Mouse (Mus musculus) spleen, postnatal 14 days (tissue): ENCODE data around the gene Frmpd1.

Experiments
- DNase-seq, 2 experiments: peaks; one replicate each; pipeline ENCODE4 v3.0.0; 2021 to 2022; ENCODE audit warnings: low spot score in 2 of 2

The Frmpd1 gene

DNA sequence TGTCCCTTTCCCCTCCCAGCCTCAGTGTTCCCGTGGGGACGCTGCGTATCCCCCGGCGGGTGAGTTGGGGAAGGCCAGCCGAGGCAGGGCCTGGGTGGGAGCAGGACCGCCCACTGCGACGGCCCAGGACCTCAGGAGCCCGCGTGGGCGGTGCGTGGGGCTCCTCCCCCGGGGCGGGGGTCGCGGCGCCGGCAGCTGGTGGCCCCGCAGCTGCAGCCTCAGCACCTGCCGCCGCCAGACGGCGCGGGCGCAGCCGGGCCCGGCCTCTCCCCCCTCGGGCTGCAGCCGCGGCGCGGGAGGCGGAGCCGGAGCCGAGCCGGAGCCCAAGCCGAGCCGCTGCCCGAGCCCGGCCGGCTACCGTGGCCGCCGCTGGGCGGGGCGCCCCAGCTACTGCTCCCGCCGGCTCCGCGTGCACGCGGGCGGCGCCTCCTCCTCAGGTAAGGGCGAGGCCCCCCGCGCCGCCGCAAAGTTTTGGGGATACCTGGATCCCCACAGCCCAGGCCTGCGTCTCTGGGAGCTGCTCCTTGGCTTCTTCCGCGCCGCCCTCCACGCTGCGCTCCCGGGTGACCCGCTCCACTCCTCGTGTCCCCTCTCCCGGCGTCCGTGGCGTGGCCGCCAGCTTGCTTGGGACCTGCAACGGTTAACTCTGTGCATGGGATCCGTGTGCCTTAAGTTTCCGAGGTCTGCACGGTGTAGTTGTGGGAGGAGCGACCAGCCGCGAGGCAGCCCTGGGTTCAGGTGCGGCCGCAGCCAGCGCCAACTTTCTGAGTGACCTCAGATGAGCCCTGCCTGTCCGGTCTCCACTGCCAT, at the start of gene Frmpd1:
TSS of gene Frmpd1 (plus strand) at position 355 of the 810 bp plus-strand sequence.
- DNase-seq = peak in 1 of 2 experiments; percentile 7

GRCm38 (mm10) chr4:45137636-45138035, 47.0 kb upstream of the Frmpd1 start:
- DNase-seq = no peak

GRCm38 (mm10) chr4:45141835-45142234, 42.8 kb upstream of the Frmpd1 start:
- no peak for DNase-seq

DNA sequence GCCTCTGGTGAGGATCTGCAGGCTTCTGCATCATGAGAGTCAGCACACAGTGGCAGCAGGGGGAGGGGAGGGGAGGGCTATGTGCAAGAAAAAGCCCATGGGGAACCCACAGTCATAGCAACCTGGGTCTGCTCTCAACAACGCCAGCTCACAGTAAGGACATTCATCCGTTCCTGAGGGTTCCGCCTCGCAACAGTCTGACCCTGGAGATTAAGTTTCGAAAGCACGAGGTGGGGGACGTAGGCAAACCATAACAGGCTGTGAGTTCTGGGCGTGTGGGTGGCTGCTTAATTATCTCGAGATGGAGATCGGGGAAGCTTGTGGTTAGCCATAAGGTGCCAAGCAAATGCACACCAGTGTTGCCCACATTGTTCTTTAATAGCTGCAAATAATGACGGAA, 42.3 kb upstream of the Frmpd1 start:
- DNase-seq = no peak

GRCm38 (mm10) chr4:45143005-45143404, 41.7 kb upstream of the Frmpd1 start:
- DNase-seq = no peak

DNA sequence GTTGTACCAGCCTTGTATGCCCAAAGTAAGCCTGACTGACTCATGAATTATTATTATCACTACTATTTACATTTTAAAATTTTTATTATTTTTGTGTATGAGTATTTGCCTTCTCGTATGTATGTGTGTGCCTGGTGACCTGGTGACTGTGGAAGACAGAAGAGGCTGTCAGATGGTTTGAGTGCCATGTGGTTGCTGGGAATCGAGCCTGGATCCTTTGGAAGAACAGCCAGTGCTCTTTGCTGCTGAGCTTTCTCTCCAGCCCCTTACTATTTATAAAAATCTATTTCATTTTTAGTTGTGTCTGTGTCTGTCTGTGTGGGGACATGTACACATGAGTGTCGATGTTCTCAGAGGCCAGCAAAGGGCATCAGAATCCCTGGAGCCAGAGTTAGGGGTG, 28.2 kb upstream of the Frmpd1 start:
- DNase-seq = no peak

GRCm38 (mm10) chr4:45158608-45159007, 26.1 kb upstream of the Frmpd1 start:
- DNase-seq = no peak

DNA sequence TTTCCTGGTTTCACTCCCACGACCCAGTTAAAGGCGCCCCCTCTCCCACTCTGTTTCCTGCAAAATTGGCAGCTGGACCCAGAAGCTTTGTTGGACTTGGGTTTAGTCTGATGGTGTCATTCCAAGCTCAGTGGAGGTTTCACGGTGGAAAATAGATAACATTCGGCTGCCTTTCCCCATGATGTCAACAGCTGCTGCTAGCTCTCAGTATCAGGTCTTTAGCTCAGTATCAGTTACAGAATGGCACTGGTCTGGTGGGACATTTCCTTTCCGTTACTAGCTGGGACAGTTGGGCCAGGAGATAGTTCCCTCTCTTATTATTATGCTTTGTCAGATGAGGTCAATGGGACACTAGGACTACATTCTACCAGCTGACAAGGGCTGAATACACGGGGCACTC, 23.9 kb upstream of the Frmpd1 start:
- no peak for DNase-seq

GRCm38 (mm10) chr4:45163711-45164110, 21.0 kb upstream of the Frmpd1 start:
- no peak for DNase-seq

GRCm38 (mm10) chr4:45165477-45165876, 19.2 kb upstream of the Frmpd1 start:
- DNase-seq = no peak

GRCm38 (mm10) chr4:45165955-45166354, 18.7 kb upstream of the Frmpd1 start:
- no peak for DNase-seq

- no peak for DNase-seq
These were observed 13.3 kb upstream of the Frmpd1 start for GRCm38 (mm10) chr4:45171340-45171739.

- DNase-seq = no peak
These were observed 706 bp upstream of the Frmpd1 start for GRCm38 (mm10) chr4:45183818-45184520.

GRCm38 (mm10) chr4:45185331-45185669, 625 bp downstream of the Frmpd1 start:
- DNase-seq = no peak

GRCm38 (mm10) chr4:45198296-45198695, 13.6 kb downstream of the Frmpd1 start:
- DNase-seq = no peak

- DNase-seq = no peak
These were observed 18.6 kb downstream of the Frmpd1 start for GRCm38 (mm10) chr4:45203283-45203682.

- DNase-seq = no peak
These were observed 22.8 kb downstream of the Frmpd1 start for GRCm38 (mm10) chr4:45207444-45207843.

GRCm38 (mm10) chr4:45208832-45209363, 24.2 kb downstream of the Frmpd1 start:
- DNase-seq = no peak

DNA sequence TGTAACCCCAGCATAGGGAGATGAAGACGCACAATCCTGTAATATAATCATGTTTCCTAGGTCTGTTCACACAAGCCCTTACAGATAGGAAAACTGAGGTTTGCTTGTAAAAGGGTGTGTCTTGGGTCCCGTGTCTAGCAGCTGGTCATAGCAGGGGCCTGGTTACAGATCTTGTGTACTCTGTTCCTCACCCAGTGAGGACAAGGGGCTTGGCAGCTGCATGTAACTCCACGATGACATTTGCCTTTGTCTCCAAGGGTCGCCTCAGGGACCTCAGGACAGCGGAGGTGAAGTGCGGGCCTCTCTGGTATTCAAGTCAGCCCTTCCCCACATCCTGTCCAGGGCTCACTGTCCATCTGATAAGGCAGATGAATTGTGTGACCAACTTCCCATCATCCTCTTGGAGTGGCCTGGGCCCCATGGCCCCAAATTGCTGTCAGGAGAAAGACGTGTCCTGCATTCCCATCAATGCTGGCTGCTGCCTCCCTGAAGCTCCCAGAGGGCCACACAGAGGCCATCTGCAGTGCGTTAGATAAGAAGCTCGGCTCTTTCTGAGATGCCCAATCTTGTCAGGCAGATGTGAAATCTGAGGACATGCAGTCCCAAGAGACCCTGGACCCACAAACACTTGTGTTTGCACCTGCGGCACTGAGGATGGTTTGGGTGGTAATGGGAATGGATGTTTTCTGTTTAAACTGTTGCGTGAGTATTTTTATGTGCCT, 27.8 kb downstream of the Frmpd1 start:
- no peak for DNase-seq

DNA sequence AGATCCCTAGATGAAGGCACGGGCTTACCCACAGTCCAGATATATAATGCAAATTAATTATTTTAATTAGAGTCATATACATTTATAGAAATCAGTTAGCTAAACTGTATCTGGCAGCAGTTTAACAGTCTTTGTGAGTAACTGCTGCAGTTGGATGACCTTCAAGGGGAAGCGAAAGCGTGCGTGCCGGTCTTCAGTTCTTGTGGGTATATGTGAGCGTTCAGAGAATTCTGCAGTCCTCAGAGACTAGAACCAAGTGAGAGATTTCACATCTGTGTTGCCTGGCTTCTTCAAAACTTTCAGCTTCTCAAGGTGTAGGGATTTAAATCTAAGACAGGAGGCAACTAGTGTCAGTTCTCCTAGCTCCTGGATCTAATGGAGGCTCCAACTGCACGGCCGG, 35.3 kb downstream of the Frmpd1 start:
- peak in 1 of 2 experiments; percentile 8 for DNase-seq

DNA sequence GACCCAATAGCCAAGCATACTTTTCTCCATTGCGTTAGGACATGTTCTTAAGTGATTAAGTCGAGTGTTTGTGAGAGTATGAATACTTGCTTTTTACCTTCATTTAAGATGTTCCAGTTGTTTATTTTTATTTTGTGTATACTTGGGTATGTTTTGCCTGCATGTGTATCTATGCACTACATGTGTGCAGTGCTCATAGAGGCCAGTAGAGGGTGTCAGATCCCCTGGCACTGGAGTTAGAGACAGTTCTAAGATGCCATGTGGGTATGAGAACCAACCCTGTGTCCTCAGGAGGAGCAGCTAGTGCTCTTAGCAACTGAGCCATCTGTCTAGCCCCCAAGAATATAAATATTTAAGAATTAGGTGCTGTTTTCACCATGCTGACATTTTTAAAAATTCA, 37.7 kb downstream of the Frmpd1 start:
- no peak for DNase-seq

DNA sequence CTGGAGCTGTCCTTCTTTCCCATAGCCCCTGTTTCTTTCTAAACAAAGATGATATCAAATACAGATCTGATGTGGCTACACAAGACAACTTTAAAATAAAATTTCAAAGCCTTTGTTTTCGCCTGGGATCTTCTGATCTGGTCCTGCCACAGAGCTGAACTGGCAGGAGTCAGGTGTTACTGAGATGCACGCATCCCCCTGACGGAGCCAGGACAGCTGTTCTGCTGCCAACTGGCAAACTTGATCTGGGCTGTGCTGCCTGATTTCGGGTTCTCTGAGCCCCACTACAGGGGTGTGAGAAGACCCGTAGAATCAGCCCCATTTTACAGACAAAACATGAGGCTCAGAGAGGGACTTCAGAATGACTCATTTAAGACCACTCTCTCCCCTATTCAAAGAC, 45.6 kb downstream of the Frmpd1 start:
- no peak for DNase-seq
